Mouse (Mus musculus): Measurements from ENCODE around the gene Ccdc85b. TPM values are rescaled to one million over a fixed set of nuclear protein-coding genes. Genes with fewer than 3 reads are reported as not detected.

Ccdc85b gene
- total and polyA plus RNA-seq, 3 experiments = 3.0 to 13.1 (median 3.3) TPM

DNA sequence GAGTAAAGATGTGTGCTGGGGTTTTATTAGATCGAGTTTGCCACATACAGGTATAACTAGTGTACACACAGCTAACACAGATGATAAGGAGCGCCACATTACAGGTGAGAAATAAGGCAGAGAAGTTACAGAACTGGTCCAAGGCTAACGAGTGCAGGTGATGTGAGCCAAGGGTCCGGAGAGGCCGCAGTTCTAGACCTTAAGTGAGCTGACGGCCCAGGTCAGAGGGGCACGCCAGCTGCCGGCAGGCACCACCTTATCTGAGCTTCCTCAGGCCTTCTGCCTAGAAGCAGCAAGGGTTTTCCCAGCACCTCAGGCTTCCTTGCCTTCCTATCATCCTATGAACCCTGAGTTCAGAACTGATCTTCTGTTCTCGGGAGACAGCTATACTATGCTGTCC lies 38.1 kb downstream of the Ccdc85b start:
- DNase-seq (ENCODE audit: low spot score) (no peak), ATAC-seq (ENCODE audit: extremely low read depth, insufficient number of reproducible peaks, low FRiP score, poor library complexity, severe bottlenecking) (no peak)
- peaks cover 55% of the 10 kb centered on the region for H3K36me3 ChIP-seq (replicated peaks)

DNA sequence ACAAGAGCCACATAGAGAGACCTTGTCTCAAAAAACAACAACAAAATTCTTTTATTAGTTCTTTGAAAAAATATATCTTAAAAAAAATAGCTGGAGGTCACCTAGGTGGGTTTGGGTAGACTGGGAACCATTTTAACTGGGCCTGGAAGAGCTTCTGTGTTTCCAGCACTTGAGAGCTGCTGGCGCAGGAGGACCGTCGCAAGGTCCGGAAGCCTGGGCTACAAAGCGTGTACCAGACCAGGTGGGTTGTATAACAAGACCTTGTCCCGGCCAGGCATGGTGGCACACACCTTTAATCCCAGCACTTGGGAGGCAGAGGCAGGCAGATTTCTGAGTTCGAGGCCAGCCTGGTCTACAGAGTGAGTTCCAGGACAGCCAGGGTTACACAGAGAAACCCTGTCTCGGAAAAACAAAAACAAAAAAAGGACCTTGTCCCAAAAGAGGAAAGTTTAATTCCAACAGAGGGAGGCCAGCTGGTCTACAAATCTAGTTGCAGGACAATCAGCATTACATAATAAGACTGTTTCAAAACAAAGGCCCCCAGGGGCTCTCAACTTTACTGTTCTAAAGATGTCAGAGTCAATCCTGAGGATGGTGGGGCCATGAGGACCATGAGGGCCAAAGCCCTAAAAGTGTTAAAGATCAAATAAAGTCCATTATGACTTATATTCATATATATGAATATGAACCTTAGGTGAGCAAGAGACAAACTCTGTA lies 38.8 kb downstream of the Ccdc85b start:
- no peak for DNase-seq (ENCODE audit: low spot score)
- Histone ChIP-seq H3K4me1 (ENCODE audit: insufficient read depth, low read depth, low read length) (peaks cover 27% of the 10 kb centered on the region), H3K9me3 (replicated peaks) (no peaks in the 10 kb centered on the region), H3K36me3 (replicated peaks) (peaks cover 55% of the 10 kb centered on the region), H3K4me3 (ENCODE audit: low read depth, low read length) (no peak overlapping the region), H3K27me3 (ENCODE audit: insufficient read depth, low read length) (peaks cover 6% of the 10 kb centered on the region; the same call in 1 of the 2 replicates)
- TF ChIP-seq TAL1 (conservative IDR thresholded peaks at IDR 0.05; ENCODE audit: low read depth, low read length) (no peak), CTCF (IDR thresholded peaks at IDR 0.05; ENCODE audit: low read depth, low read length) (no peak), GATA2 (IDR thresholded peaks at IDR 0.05; ENCODE audit: borderline replicate concordance, low read depth, low read length) (no peak), GATA1 (IDR thresholded peaks at IDR 0.05; ENCODE audit: borderline replicate concordance, low read length) (no peak), POLR2AphosphoS5 (IDR thresholded peaks at IDR 0.05; ENCODE audit: insufficient replicate concordance, low read depth, low read length) (no peak)
- no peak for ATAC-seq (ENCODE audit: extremely low read depth, insufficient number of reproducible peaks, low FRiP score, poor library complexity, severe bottlenecking)

More for the DNA sequence above, 38.1 kb downstream of the Ccdc85b start:
- Histone ChIP-seq H3K4me3 (ENCODE audit: low read depth, low read length) (no peak overlapping the region), H3K9me3 (replicated peaks) (no peaks in the 10 kb centered on the region), H3K4me1 (ENCODE audit: insufficient read depth, low read depth, low read length) (peaks cover 28% of the 10 kb centered on the region), H3K27me3 (ENCODE audit: insufficient read depth, low read length) (peaks cover 3% of the 10 kb centered on the region; the same call in 1 of the 2 replicates)
- TF ChIP-seq GATA2 (IDR thresholded peaks at IDR 0.05; ENCODE audit: borderline replicate concordance, low read depth, low read length) (no peak), GATA1 (IDR thresholded peaks at IDR 0.05; ENCODE audit: borderline replicate concordance, low read length) (no peak), POLR2AphosphoS5 (IDR thresholded peaks at IDR 0.05; ENCODE audit: insufficient replicate concordance, low read depth, low read length) (no peak), CTCF (IDR thresholded peaks at IDR 0.05; ENCODE audit: low read depth, low read length) (no peak)

DNA sequence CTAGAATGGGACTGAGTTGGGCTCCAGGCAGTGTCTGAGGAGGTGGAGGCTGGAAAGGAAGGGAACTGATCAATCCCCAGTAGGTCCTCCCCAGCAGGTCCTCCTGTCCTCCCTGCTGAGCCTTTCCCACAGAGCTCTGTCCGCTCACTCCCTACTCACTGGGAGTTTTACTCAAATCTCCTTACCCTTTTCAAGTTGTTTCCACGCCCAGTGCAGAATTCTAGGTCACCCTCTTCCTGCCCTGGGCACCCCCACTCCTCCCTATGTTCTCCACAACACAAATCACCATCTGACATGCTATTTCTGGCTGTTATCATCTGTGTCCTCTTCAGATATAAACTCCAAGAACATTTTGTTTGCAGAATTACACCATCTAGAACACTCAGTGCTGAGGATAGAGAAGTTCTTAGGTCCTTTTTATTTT lies 43.1 kb downstream of the Ccdc85b start:
- no peak overlapping the region for H3K4me3 ChIP-seq (ENCODE audit: low read depth, low read length)
- H3K27me3 ChIP-seq (ENCODE audit: insufficient read depth, low read length) = peaks cover 12% of the 10 kb centered on the region; the same call in 1 of the 2 replicates
- ATAC-seq (ENCODE audit: extremely low read depth, insufficient number of reproducible peaks, low FRiP score, poor library complexity, severe bottlenecking) = no peak
- H3K9me3 ChIP-seq (replicated peaks) = no peaks in the 10 kb centered on the region
- H3K36me3 ChIP-seq (replicated peaks) = peaks cover 14% of the 10 kb centered on the region
- DNase-seq (ENCODE audit: low spot score) = no peak
- TF ChIP-seq CTCF (IDR thresholded peaks at IDR 0.05; ENCODE audit: low read depth, low read length) = no peak
- peaks cover 4% of the 10 kb centered on the region; the same call in 1 of the 2 replicates for H3K4me1 ChIP-seq (ENCODE audit: insufficient read depth, low read depth, low read length)

DNA sequence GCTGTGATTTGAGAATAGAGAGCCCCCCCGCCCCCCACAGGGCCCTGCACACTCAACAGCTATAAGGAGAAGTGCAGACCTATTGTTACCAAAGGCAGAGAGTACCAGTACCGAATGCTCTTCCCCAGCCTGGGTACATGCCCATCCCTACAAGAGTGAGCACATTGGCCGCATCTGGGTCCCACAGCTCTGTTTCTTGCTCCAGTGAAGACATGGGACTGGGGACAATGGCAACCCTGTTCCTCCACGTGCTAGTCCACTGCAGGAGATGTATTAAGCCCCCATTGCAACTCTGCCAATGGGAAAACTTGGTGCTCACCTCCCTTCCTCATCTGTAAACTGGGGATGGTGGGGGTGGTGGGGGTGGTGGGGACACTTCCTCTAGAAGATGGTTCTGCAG lies 43.9 kb downstream of the Ccdc85b start:
- TF ChIP-seq CTCF (IDR thresholded peaks at IDR 0.05; ENCODE audit: low read depth, low read length) = no peak
- TF ChIP-seq TAL1 (conservative IDR thresholded peaks at IDR 0.05; ENCODE audit: low read depth, low read length) = no peak
- TF ChIP-seq GATA2 (IDR thresholded peaks at IDR 0.05; ENCODE audit: borderline replicate concordance, low read depth, low read length) = no peak
- TF ChIP-seq GATA1 (IDR thresholded peaks at IDR 0.05; ENCODE audit: borderline replicate concordance, low read length) = no peak
- no peak for TF ChIP-seq POLR2AphosphoS5 (IDR thresholded peaks at IDR 0.05; ENCODE audit: insufficient replicate concordance, low read depth, low read length)

DNA sequence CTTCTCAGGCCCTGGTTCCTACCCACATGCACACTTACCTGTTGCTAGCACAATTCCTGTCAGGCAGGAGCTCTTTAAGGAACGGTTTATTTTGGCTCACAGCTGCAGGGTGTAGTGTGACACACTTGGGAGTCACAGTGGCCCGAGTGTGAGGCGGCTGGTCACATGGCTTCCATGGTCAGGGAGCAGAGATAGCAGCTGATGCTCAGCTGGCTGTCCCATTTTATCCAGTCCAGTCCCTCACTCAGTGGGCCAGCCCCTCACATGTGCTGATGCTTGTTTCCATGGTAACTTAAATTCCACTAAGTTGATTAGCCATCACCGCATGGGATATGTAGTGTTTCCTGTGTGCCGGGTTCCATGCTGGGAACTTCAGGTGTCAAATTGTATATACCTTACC lies 45.7 kb downstream of the Ccdc85b start:
- DNase-seq (ENCODE audit: low spot score) (no peak), ATAC-seq (ENCODE audit: extremely low read depth, insufficient number of reproducible peaks, low FRiP score, poor library complexity, severe bottlenecking) (no peak)
- Histone ChIP-seq H3K4me1 (ENCODE audit: insufficient read depth, low read depth, low read length) (peaks cover 29% of the 10 kb centered on the region), H3K36me3 (replicated peaks) (peaks cover 6% of the 10 kb centered on the region), H3K27me3 (ENCODE audit: insufficient read depth, low read length) (peaks cover 12% of the 10 kb centered on the region; the same call in 1 of the 2 replicates), H3K9me3 (replicated peaks) (no peaks in the 10 kb centered on the region), H3K4me3 (ENCODE audit: low read depth, low read length) (no peak overlapping the region)
- no peak for TF ChIP-seq CTCF (IDR thresholded peaks at IDR 0.05; ENCODE audit: low read depth, low read length)
- no peak for TF ChIP-seq POLR2AphosphoS5 (IDR thresholded peaks at IDR 0.05; ENCODE audit: insufficient replicate concordance, low read depth, low read length)
- no peak for TF ChIP-seq GATA1 (IDR thresholded peaks at IDR 0.05; ENCODE audit: borderline replicate concordance, low read length)
- no peak for TF ChIP-seq GATA2 (IDR thresholded peaks at IDR 0.05; ENCODE audit: borderline replicate concordance, low read depth, low read length)
- no peak for TF ChIP-seq TAL1 (conservative IDR thresholded peaks at IDR 0.05; ENCODE audit: low read depth, low read length)

More for the DNA sequence above, 43.9 kb downstream of the Ccdc85b start:
- Histone ChIP-seq H3K27me3 (ENCODE audit: insufficient read depth, low read length) (peaks cover 12% of the 10 kb centered on the region; the same call in 1 of the 2 replicates), H3K9me3 (replicated peaks) (no peaks in the 10 kb centered on the region), H3K4me1 (ENCODE audit: insufficient read depth, low read depth, low read length) (peaks cover 10% of the 10 kb centered on the region), H3K36me3 (replicated peaks) (peaks cover 16% of the 10 kb centered on the region), H3K4me3 (ENCODE audit: low read depth, low read length) (no peak overlapping the region)
- no peak for DNase-seq (ENCODE audit: low spot score)
- ATAC-seq (ENCODE audit: extremely low read depth, insufficient number of reproducible peaks, low FRiP score, poor library complexity, severe bottlenecking) = no peak

DNA sequence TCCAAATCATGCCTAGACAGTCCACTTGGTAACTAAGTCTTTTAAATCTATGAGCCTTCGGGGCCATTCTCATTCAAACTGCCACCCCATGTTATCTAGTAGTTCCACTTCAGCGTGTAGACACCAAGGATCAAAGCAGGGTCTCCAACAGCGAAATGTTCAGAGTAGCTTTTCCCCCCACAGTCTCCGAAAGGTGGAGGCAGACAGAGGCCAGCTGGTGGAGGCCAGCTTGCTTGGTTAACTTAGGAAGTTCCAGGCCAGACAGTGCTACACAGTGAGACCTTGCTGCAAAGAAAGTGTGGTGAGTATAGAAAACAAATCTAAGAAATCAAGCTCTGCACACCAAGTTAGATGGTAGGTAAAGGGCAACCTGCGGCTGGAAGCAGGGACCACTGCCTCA lies 47.1 kb downstream of the Ccdc85b start:
- DNase-seq (ENCODE audit: low spot score) (no peak), ATAC-seq (ENCODE audit: extremely low read depth, insufficient number of reproducible peaks, low FRiP score, poor library complexity, severe bottlenecking) (no peak)
- Histone ChIP-seq H3K36me3 (replicated peaks) (peaks cover 6% of the 10 kb centered on the region), H3K9me3 (replicated peaks) (no peaks in the 10 kb centered on the region), H3K27me3 (ENCODE audit: insufficient read depth, low read length) (peaks cover 12% of the 10 kb centered on the region; the same call in 1 of the 2 replicates), H3K4me1 (ENCODE audit: insufficient read depth, low read depth, low read length) (peaks cover 35% of the 10 kb centered on the region), H3K4me3 (ENCODE audit: low read depth, low read length) (no peak overlapping the region)
- TF ChIP-seq TAL1 (conservative IDR thresholded peaks at IDR 0.05; ENCODE audit: low read depth, low read length) (no peak), POLR2AphosphoS5 (IDR thresholded peaks at IDR 0.05; ENCODE audit: insufficient replicate concordance, low read depth, low read length) (no peak), GATA1 (IDR thresholded peaks at IDR 0.05; ENCODE audit: borderline replicate concordance, low read length) (no peak), GATA2 (IDR thresholded peaks at IDR 0.05; ENCODE audit: borderline replicate concordance, low read depth, low read length) (no peak), CTCF (IDR thresholded peaks at IDR 0.05; ENCODE audit: low read depth, low read length) (no peak)

Data from G1E (cell line).